Mouse (Mus musculus) limb, embryonic 14.5 days (tissue): ENCODE measurements around the gene Hspa4. TPM values are rescaled to one million over a fixed set of nuclear protein-coding genes. Genes with fewer than 3 reads are reported as not detected.

ENCODE experiments used
- ATAC-seq: fragments of 200-750 bp; cut with Nextera tagmentation; 2 replicates; pipeline ENCODE4 v1.8.0; 2017; ENCODE audit warnings: low read depth, moderate number of reproducible peaks, moderate TSS enrichment; ENCODE audit not compliant: low FRiP score
- DNase-seq: peaks from one replicate; pipeline ENCODE4 v3.0.0-alpha.2; 2015; ENCODE audit warnings: low spot score
- H3K27ac ChIP-seq: fragments of 300-500 bp; sonication (generic); replicated peaks from 2 replicates; pipeline ENCODE4 v1.5.1; 2014; ENCODE audit warnings: low read depth, mild to moderate bottlenecking, low read length, moderate library complexity, mixed read lengths
- H3K27me3 ChIP-seq: fragments of 300-500 bp; sonication (generic); 2 replicates; pipeline ENCODE4 v1.6.1; 2014; ENCODE audit warnings: low read length, mixed read lengths; ENCODE audit not compliant: control insufficient read depth, insufficient read depth
- H3K36me3 ChIP-seq: fragments of 300-500 bp; sonication (generic); 2 replicates; pipeline ENCODE4 v1.6.1; 2014; ENCODE audit warnings: mild to moderate bottlenecking, low read length, moderate library complexity, mixed read lengths; ENCODE audit not compliant: control insufficient read depth, insufficient read depth
- H3K4me1 ChIP-seq: fragments of 300-500 bp; sonication (generic); 2 replicates; pipeline ENCODE4 v1.6.1; 2014; ENCODE audit warnings: antibody characterized with exemption, low read length, mixed read lengths; ENCODE audit not compliant: control insufficient read depth, insufficient read depth
- H3K4me2 ChIP-seq: fragments of 300-500 bp; sonication (generic); replicated peaks from 2 replicates; pipeline ENCODE4 v1.6.1; 2014; ENCODE audit warnings: low read depth, mild to moderate bottlenecking, low read length, moderate library complexity; ENCODE audit not compliant: severe bottlenecking
- H3K4me3 ChIP-seq: fragments of 300-500 bp; sonication (generic); replicated peaks from 2 replicates; pipeline ENCODE4 v1.5.1; 2014; ENCODE audit warnings: low read length
- H3K9ac ChIP-seq: fragments of 300-500 bp; sonication (generic); 2 replicates; pipeline ENCODE4 v1.6.1; 2014; ENCODE audit warnings: mild to moderate bottlenecking, low read depth, low read length, moderate library complexity; ENCODE audit not compliant: severe bottlenecking
- H3K9me3 ChIP-seq: fragments of 300-500 bp; sonication (generic); 2 replicates; pipeline ENCODE4 v1.6.1; 2016; ENCODE audit warnings: low read length; ENCODE audit not compliant: control insufficient read depth
- POLR2A ChIP-seq: fragments of 200-500 bp; IDR thresholded peaks from 2 replicates; pipeline ENCODE4 v1.8.0; 2012; ENCODE audit warnings: inconsistent platforms, mild to moderate bottlenecking, moderate library complexity, borderline replicate concordance; ENCODE audit not compliant: insufficient read depth, insufficient read length; ENCODE audit errors: extremely low read depth
- WGBS: fragments of 180-500 bp; shearing (Covaris S2); extraction: QIAGEN DNeasy Blood & Tissue Kit; methylation state at CpG from one replicate; pipeline ENCODE4 v1.1.7; 2014; 5-methylcytosine and 5-hydroxymethylcytosine counted together
- polyA plus RNA-seq, 2 experiments: library from polyadenylated mRNA; depleted of rRNA in 1 of 2; stranded (reverse) in 1 of 2; unstranded in 1 of 2; fragments of >200 nt; fragmentation: Nextera tagmentation in 1 of 2; extraction: Ambion mirVana in 1 of 2; gene quantifications; 2 replicates each; pipeline versions ENCODE4 v1.2.1 to v1.2.3; 2012 to 2014

Hspa4 gene
- polyA plus RNA-seq, 2 experiments: 62.6 to 79.9 TPM

DNA sequence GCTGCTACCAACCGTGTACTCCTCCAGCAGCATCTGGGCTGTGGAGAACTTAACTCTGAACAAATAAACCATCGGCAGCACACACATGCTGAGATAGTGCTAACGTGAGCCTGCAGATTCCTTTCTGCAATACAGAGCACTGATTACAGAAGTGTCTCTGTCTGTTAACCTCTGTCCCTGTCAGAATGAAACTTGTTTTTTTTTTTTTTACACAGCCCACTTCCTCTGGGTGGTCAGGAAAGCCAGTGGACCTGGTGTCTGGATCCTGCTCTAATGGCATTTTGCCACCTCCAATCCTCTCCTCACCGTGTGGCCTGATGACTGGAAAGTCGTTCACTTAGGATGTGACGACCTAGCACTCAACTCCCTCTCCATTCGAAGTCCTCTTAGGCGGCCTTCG, 66.7 kb downstream of the Hspa4 start:
- Histone ChIP-seq H3K4me3 (no peak overlapping the region), H3K9ac (no peak overlapping the region), H3K27me3 (no peaks in the 10 kb centered on the region), H3K27ac (no peak overlapping the region), H3K36me3 (no peaks in the 10 kb centered on the region), H3K4me1 (no peaks in the 10 kb centered on the region), H3K9me3 (no peaks in the 10 kb centered on the region), H3K4me2 (no peak overlapping the region)
- no peak for DNase-seq
- no peak for TF ChIP-seq POLR2A
- 62% methylated on average over 9 of the region's 9 CpGs for WGBS
- ATAC-seq: no peak

DNA sequence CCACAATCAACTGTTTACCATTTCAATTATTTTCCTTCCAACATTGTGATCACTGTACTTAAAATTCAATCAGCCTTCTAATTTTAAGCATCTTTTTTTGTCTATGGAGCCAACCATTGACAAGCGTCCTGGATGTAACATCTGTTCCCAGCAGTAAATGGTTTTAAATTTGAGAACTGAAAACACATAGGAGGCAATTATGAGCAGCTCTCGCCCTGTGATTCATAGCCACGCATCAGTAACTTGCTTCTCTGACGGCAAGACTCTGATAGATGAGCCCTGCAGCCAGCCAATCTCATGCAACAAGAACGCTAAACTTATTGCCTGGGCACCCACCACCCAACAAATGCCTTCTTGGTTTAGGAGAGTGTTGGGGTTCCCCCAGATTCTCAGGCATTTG, 68.4 kb downstream of the Hspa4 start:
- no peak for TF ChIP-seq POLR2A
- H3K27ac ChIP-seq: no peak overlapping the region
- H3K9me3 ChIP-seq: no peaks in the 10 kb centered on the region
- no peak overlapping the region for H3K9ac ChIP-seq
- H3K27me3 ChIP-seq: no peaks in the 10 kb centered on the region
- no peaks in the 10 kb centered on the region for H3K4me1 ChIP-seq
- H3K4me2 ChIP-seq: no peak overlapping the region
- no peaks in the 10 kb centered on the region for H3K36me3 ChIP-seq
- DNase-seq (no peak), ATAC-seq (no peak)
- H3K4me3 ChIP-seq: no peak overlapping the region
- 72% methylated on average over 5 of the region's 5 CpGs for WGBS

DNA sequence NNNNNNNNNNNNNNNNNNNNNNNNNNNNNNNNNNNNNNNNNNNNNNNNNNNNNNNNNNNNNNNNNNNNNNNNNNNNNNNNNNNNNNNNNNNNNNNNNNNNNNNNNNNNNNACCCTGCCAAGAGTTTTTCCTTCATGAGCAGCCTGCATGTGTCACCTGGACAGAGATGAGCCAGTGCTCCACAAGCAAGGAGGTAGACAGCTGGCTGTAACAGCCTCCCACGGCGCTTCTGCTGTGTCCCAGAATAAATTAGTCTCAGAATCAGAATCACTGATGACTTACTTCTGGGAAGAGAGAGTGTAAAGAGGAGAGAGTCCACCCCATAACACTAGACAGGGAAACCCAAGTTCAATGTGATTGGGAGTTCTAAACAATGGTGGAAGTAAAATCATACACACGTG, 71.2 kb downstream of the Hspa4 start:
- TF ChIP-seq POLR2A: no peak
- 71% methylated on average over 3 of the region's 3 CpGs for WGBS
- Histone ChIP-seq H3K4me1 (no peaks in the 10 kb centered on the region), H3K9me3 (no peaks in the 10 kb centered on the region), H3K9ac (no peak overlapping the region), H3K27me3 (no peaks in the 10 kb centered on the region), H3K27ac (no peak overlapping the region), H3K4me3 (no peak overlapping the region), H3K4me2 (no peak overlapping the region), H3K36me3 (no peaks in the 10 kb centered on the region)
- ATAC-seq (no peak), DNase-seq (no peak)

DNA sequence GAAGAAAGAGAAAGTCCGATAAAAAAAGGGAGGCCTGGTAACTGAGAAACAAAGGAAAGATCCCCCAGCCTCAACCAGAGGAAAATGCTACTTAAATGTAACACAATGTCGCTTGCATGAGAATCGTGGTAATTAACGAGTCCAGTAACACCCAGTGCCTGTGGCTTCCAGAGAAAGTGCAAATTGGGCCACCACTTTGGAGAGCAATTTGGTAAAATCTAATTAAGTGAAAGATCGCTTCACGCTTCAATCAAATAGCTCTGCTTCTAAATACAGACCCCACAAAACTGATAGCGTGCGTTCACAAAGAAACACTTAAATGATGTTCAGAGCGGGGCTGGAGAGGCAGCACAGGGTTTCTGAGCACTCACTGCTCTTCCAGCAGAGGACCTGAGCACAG, 89.4 kb downstream of the Hspa4 start:
- Histone ChIP-seq H3K9me3 (no peaks in the 10 kb centered on the region), H3K4me3 (no peak overlapping the region), H3K4me2 (no peak overlapping the region), H3K36me3 (no peaks in the 10 kb centered on the region), H3K4me1 (no peaks in the 10 kb centered on the region), H3K9ac (no peak overlapping the region), H3K27me3 (no peaks in the 10 kb centered on the region), H3K27ac (no peak overlapping the region)
- TF ChIP-seq POLR2A: no peak
- ATAC-seq: no peak
- WGBS: 70% methylated on average over 9 of the region's 9 CpGs
- no peak for DNase-seq

Other genes starting within 250 kb of the Hspa4 start
- 15.0 and 15.4 TPM in 2 replicates for gene Zcchc10, start 24.2 kb upstream of the Hspa4 start, polyA plus RNA-seq (2012; rRNA removed)
- 19.4 and 20.4 TPM in 2 replicates for gene Zcchc10, start 24.2 kb upstream of the Hspa4 start, polyA plus RNA-seq (2014; fragmentation: Nextera tagmentation; extraction: Ambion mirVana)
- gene Aff4, start 50.4 kb upstream of the Hspa4 start, polyA plus RNA-seq (2012; rRNA removed): 32.7 and 34.3 TPM in 2 replicates
- gene Aff4, start 50.4 kb upstream of the Hspa4 start, polyA plus RNA-seq (2014; fragmentation: Nextera tagmentation; extraction: Ambion mirVana): 60.6 and 66.3 TPM in 2 replicates
- gene Leap2, start 122.7 kb upstream of the Hspa4 start, polyA plus RNA-seq (2012; rRNA removed): not detected in 2 replicates
- not detected in 2 replicates for gene Leap2, start 122.7 kb upstream of the Hspa4 start, polyA plus RNA-seq (2014; fragmentation: Nextera tagmentation; extraction: Ambion mirVana)
- gene Uqcrq, start 130.4 kb upstream of the Hspa4 start, polyA plus RNA-seq (2012; rRNA removed): 190 and 230 TPM in 2 replicates
- 490 and 554 TPM in 2 replicates for gene Uqcrq, start 130.4 kb upstream of the Hspa4 start, polyA plus RNA-seq (2014; fragmentation: Nextera tagmentation; extraction: Ambion mirVana)
- 2.6 and 2.9 TPM in 2 replicates for gene Gdf9, start 130.6 kb upstream of the Hspa4 start, polyA plus RNA-seq (2012; rRNA removed)
- gene Gdf9, start 130.6 kb upstream of the Hspa4 start, polyA plus RNA-seq (2014; fragmentation: Nextera tagmentation; extraction: Ambion mirVana): 1.8 and 2.0 TPM in 2 replicates
- gene Gm10447, start 156.7 kb upstream of the Hspa4 start, polyA plus RNA-seq (2012; rRNA removed): 0.41 and 0.83 TPM in 2 replicates
- gene Gm10447, start 156.7 kb upstream of the Hspa4 start, polyA plus RNA-seq (2014; fragmentation: Nextera tagmentation; extraction: Ambion mirVana): 0.08 TPM in 1 of 2 replicates, not detected in the other
- gene Shroom1, start 156.7 kb upstream of the Hspa4 start, polyA plus RNA-seq (2012; rRNA removed): 7.1 and 9.1 TPM in 2 replicates
- 3.9 and 6.2 TPM in 2 replicates for gene Shroom1, start 156.7 kb upstream of the Hspa4 start, polyA plus RNA-seq (2014; fragmentation: Nextera tagmentation; extraction: Ambion mirVana)
- gene Gm9837, start 170.0 kb upstream of the Hspa4 start, polyA plus RNA-seq (2012; rRNA removed): not detected in 2 replicates
- not detected in 2 replicates for gene Gm9837, start 170.0 kb upstream of the Hspa4 start, polyA plus RNA-seq (2014; fragmentation: Nextera tagmentation; extraction: Ambion mirVana)
- not detected in 2 replicates for gene Gm9945, start 179.7 kb upstream of the Hspa4 start, polyA plus RNA-seq (2012; rRNA removed)
- not detected in 2 replicates for gene Gm9945, start 179.7 kb upstream of the Hspa4 start, polyA plus RNA-seq (2014; fragmentation: Nextera tagmentation; extraction: Ambion mirVana)
- 0.16 and 0.19 TPM in 2 replicates for gene Sowaha, start 179.8 kb upstream of the Hspa4 start, polyA plus RNA-seq (2012; rRNA removed)
- 0.22 and 0.30 TPM in 2 replicates for gene Sowaha, start 179.8 kb upstream of the Hspa4 start, polyA plus RNA-seq (2014; fragmentation: Nextera tagmentation; extraction: Ambion mirVana)
- gene Sept8, start 218.8 kb upstream of the Hspa4 start, polyA plus RNA-seq (2012; rRNA removed): 104 and 110 TPM in 2 replicates
- gene Sept8, start 218.8 kb upstream of the Hspa4 start, polyA plus RNA-seq (2014; fragmentation: Nextera tagmentation; extraction: Ambion mirVana): 50.4 and 51.6 TPM in 2 replicates